Mouse (Mus musculus) hindbrain, embryonic 13.5 days (tissue): ENCODE measurements around the gene Stpg4. TPM values are rescaled to one million over a fixed set of nuclear protein-coding genes. Genes with fewer than 3 reads are reported as not detected.
A peak's percentile ranks its signal among the peaks of the same experiment; 100 is the strongest.

Source experiments
- ATAC-seq: fragments of 200-750 bp; cut with Nextera tagmentation; 2 replicates; pipeline ENCODE4 v1.8.0; 2017; ENCODE audit warnings: moderate TSS enrichment; ENCODE audit not compliant: low FRiP score
- H3K27ac ChIP-seq: fragments of 300-500 bp; sonication (generic); 2 replicates; pipeline ENCODE4 v1.5.1; 2015; ENCODE audit warnings: inconsistent platforms, mild to moderate bottlenecking, moderate library complexity
- H3K27me3 ChIP-seq: fragments of 300-500 bp; sonication (generic); 2 replicates; pipeline ENCODE4 v1.6.1; 2015; ENCODE audit warnings: mild to moderate bottlenecking, inconsistent platforms
- H3K36me3 ChIP-seq: fragments of 300-500 bp; sonication (generic); 2 replicates; pipeline ENCODE4 v1.6.1; 2015; ENCODE audit warnings: mild to moderate bottlenecking, inconsistent platforms
- H3K4me1 ChIP-seq: fragments of 300-500 bp; sonication (generic); replicated peaks from 2 replicates; pipeline ENCODE4 v1.6.1; 2015; ENCODE audit warnings: inconsistent platforms
- H3K4me2 ChIP-seq: fragments of 300-500 bp; sonication (generic); 2 replicates; pipeline ENCODE4 v1.6.1; 2015; ENCODE audit warnings: inconsistent platforms, mild to moderate bottlenecking, moderate library complexity
- H3K4me3 ChIP-seq: fragments of 300-500 bp; sonication (generic); 2 replicates; pipeline ENCODE4 v1.5.1; 2015; ENCODE audit warnings: mild to moderate bottlenecking, inconsistent platforms
- H3K9ac ChIP-seq: fragments of 300-500 bp; sonication (generic); 2 replicates; pipeline ENCODE4 v1.6.1; 2015; ENCODE audit warnings: mild to moderate bottlenecking, inconsistent platforms
- H3K9me3 ChIP-seq: fragments of 300-500 bp; sonication (generic); 2 replicates; pipeline ENCODE4 v1.6.1; 2016; ENCODE audit warnings: inconsistent platforms
- WGBS: fragments of 180-500 bp; shearing (Covaris S2); methylation state at CpG from one replicate; pipeline ENCODE4 v1.1.7; 2015; 5-methylcytosine and 5-hydroxymethylcytosine counted together
- polyA plus RNA-seq: library from polyadenylated mRNA; unstranded; fragments of >200 nt; fragmentation: Nextera tagmentation; extraction: Ambion mirVana; gene quantifications from 2 replicates; pipeline ENCODE4 v1.2.1, GENCODE M21; 2015

Gene Stpg4
- polyA plus RNA-seq, 1 experiment from 2014 or later, result not detected

DNA sequence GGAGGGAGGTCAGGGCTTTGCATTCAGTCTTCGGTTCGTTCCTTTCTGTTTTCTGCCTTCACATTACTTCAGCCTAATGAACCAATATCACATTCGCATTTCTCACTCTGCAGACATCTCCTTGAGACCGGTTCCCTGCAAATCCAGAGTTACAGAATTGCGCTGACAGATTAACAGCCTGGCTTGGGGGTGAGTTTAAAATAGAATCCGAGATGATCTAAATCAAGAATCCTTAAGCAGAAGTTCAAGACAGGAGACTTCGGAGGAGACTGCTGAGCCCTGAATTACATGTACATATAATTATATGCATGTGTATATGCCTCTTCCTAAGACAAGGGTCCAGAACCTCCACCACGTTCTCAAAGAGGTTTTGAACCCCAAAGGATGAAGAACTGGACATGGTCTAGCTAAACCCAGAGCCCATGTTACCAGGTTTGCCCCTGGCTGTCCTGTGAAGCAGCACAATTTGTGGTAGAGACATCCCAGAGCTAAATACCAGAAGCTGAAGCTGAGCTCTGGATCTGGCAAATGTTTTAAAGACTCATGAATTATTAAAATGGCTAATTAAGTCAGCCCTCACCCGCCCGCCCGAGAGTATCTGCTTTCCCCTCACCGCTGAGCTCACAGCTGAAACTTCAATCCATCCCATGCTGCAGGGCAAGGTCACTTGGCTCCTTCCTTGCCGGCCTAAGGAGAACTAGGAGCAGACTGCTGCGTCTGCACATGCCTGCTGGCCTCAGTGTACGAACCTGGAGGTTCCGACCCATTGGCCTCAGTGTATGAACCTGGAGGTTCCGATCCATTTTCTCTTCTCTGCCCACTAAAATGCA is 33.3 kb upstream of the Stpg4 start:
- peaks cover 46% of the 10 kb centered on the region for H3K4me1 ChIP-seq
- H3K9ac ChIP-seq, result 0 out of 2 replicates have a peak overlapping the region, but pooled peaks have one; percentile 56
- no peaks in the 10 kb centered on the region for H3K9me3 ChIP-seq
- peak overlapping the region; percentile 84 for H3K27ac ChIP-seq
- H3K4me2 ChIP-seq, result peak overlapping the region; percentile 33
- peak; percentile 47; the same call in 1 of the 2 replicates for ATAC-seq
- WGBS, result 13% methylated on average over 17 of the region's 17 CpGs
- H3K27me3 ChIP-seq, result no peaks in the 10 kb centered on the region
- H3K4me3 ChIP-seq, result no peak overlapping the region
- no peaks in the 10 kb centered on the region for H3K36me3 ChIP-seq

DNA sequence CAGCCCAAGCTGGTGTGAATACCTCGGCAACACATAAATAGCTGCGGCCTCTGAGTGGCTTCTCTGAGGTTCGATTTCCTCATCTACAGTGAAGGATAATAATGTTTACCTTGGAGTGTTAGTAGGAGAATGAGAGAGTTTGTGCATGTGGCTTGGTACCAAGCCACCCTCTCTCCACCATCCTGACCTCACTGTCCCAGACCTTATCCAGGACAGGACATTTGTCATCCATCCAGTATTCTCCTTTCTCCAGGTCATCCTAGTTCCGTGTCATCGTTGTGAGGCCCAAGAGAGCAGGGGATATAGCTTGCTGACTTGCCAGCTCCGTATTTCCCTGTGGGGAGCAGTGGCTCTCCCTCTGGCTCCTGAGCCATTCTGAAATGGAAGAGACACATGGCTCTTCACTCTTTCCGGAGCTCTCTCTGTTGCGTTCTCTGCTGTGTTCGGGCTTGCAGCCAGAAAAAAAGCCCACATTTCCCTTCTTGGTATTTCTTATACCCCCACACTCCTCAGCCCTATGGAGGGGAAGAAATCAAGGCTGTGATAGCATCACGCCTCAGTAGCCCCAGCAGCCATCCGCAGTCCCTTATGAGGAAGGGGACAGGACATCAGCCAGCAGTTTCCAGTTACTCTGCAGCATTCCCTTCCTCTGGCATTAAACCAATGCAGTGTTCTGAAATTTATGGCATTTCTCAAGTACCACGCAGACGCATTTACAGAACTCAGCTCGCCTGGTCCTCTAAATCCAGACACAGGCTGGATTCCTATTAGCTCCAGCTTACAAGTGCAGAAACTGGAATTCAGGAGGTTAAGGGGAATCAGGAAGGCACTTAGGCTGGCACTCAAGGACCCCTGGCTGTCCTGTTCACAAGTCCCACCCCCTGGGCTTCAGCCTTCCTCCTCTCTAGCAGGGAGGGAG is 32.5 kb upstream of the Stpg4 start:
- no peak overlapping the region for H3K4me3 ChIP-seq
- no peaks in the 10 kb centered on the region for H3K9me3 ChIP-seq
- no peaks in the 10 kb centered on the region for H3K36me3 ChIP-seq
- 18% methylated on average over 14 of the region's 14 CpGs for WGBS
- H3K27ac ChIP-seq, result peak overlapping the region; percentile 84
- peak overlapping the region; percentile 33 for H3K4me2 ChIP-seq
- ATAC-seq, result peak; percentile 36
- H3K27me3 ChIP-seq, result no peaks in the 10 kb centered on the region
- H3K4me1 ChIP-seq, result peaks cover 46% of the 10 kb centered on the region
- peak overlapping the region; percentile 56 for H3K9ac ChIP-seq

DNA sequence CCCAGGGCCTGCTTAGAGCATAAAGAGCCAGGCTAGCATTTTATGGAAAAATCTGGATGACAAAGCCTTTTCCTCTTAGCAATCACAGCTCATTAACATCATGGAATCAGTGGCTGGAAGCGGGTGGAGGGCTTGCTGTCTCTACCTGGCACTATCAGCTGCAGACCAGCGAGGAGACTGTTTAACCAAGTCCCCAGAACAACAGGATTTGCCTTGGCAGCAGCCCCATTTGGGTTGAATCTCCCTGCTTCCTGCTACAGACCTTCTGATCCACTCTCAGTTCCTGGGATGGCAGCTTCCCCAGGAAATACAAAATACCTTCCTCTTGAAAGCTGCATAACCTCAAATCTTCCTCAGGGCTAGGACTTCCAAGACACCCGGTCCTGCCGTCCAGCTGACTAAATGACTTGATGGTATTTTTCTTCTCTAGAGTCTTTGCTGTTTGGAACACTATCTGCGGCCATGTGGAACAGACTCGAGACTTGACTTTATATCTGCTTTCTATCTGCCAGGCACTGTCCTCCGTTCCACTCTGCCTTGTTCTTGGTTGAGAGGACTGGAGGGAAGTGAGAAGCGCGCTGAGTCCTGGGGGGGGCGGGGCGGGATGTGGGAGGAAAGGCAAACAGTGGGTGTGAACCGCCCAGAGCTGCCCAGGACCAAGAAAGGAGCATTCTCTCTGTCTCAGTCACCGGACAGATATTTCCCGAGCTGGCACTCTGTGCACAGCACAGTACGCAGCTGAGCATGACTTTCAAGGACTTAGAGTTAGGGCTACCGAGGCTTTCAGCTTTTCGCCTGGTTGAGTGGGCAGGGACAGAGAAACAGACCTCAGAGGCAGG is 31.6 kb upstream of the Stpg4 start:
- no peaks in the 10 kb centered on the region for H3K9me3 ChIP-seq
- peak overlapping the region; percentile 56; the same call in 1 of the 2 replicates for H3K9ac ChIP-seq
- WGBS, result 14% methylated on average over 13 of the region's 17 CpGs
- ATAC-seq, result peak; percentile 44; the same call in 1 of the 2 replicates
- peak overlapping the region; percentile 33 for H3K4me2 ChIP-seq
- peak overlapping the region; percentile 84 for H3K27ac ChIP-seq
- H3K27me3 ChIP-seq, result no peaks in the 10 kb centered on the region
- no peak overlapping the region for H3K4me3 ChIP-seq
- peaks cover 46% of the 10 kb centered on the region for H3K4me1 ChIP-seq
- no peaks in the 10 kb centered on the region for H3K36me3 ChIP-seq

DNA sequence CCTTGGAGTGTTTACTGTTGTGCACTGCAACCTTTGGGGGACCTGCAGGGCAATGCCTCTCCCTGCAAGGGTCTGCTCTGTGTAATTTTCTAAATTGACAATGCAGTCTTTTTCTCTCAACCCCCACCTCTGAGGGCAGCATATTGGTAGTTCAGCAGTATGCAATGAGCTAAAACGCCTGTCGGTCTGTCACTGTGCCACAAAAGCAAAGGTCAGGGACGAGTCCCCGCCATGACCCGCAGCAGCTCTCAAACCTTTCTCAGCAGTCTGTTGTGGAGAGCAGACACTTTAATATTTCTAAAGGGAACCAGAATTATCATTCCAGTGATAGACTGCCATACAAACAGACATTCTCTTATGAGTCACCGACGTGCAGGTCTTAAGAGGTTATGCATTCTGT is 30.4 kb upstream of the Stpg4 start:
- peaks cover 46% of the 10 kb centered on the region for H3K4me1 ChIP-seq
- no peak overlapping the region for H3K9ac ChIP-seq
- 26% methylated on average over 7 of the region's 7 CpGs for WGBS

DNA sequence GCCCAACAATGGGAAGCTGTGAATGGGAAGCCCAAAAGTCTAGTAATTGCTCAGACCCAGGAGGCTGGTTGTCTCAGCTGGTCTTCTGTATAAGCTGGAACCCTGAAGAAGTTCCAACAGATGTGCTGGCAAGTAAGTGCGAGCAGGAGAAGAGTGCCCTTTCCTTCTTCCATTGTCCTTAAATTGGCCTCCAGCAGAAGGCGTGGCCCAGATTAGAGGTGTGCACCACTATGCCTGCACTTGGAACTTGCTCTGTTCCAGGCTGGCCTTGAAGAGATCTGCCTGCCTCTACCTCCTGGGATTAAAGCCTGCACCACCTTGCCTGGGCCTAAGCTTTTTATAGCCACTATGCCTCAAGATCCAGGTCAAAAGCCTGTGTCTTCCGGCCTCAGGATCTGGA is 26.6 kb upstream of the Stpg4 start:
- ATAC-seq, result no peak
- 93% methylated on average over 3 of the region's 3 CpGs for WGBS
- H3K4me2 ChIP-seq, result no peak overlapping the region

More for the DNA sequence above, 30.4 kb upstream of the Stpg4 start:
- Histone ChIP-seq H3K27me3 (no peaks in the 10 kb centered on the region), H3K27ac (peak overlapping the region; percentile 72), H3K36me3 (no peaks in the 10 kb centered on the region), H3K9me3 (no peaks in the 10 kb centered on the region), H3K4me3 (no peak overlapping the region), H3K4me2 (no peak overlapping the region)
- ATAC-seq, result no peak

DNA sequence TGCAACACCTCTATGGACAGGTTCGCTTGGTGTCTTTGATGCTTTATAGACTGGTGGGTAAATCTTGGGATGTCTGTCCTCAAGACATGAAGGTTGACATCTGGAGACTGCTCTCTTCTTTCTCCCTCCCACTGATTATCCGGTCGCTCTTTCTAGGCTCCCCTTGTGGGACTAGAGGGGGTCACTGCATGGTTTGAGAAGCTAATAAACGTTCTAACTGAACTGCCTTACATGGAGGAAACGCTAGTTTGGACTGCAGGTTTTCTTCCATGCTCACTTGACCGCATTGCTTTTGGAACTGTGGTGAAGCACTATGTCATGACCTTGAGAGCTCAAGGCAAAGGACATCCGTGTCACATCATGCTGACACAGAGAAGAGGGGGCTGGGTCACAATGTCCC is 25.8 kb upstream of the Stpg4 start:
- Histone ChIP-seq H3K36me3 (no peaks in the 10 kb centered on the region), H3K9ac (no peak overlapping the region), H3K4me1 (peaks cover 10% of the 10 kb centered on the region), H3K27me3 (no peaks in the 10 kb centered on the region), H3K4me3 (no peak overlapping the region), H3K4me2 (no peak overlapping the region), H3K9me3 (no peaks in the 10 kb centered on the region), H3K27ac (no peak overlapping the region)
- 80% methylated on average over 7 of the region's 7 CpGs for WGBS
- no peak for ATAC-seq

More for the DNA sequence above, 26.6 kb upstream of the Stpg4 start:
- no peaks in the 10 kb centered on the region for H3K36me3 ChIP-seq
- no peak overlapping the region for H3K27ac ChIP-seq
- no peak overlapping the region for H3K9ac ChIP-seq
- no peak overlapping the region for H3K4me3 ChIP-seq
- no peaks in the 10 kb centered on the region for H3K9me3 ChIP-seq
- no peaks in the 10 kb centered on the region for H3K27me3 ChIP-seq
- H3K4me1 ChIP-seq, result peaks cover 18% of the 10 kb centered on the region

DNA sequence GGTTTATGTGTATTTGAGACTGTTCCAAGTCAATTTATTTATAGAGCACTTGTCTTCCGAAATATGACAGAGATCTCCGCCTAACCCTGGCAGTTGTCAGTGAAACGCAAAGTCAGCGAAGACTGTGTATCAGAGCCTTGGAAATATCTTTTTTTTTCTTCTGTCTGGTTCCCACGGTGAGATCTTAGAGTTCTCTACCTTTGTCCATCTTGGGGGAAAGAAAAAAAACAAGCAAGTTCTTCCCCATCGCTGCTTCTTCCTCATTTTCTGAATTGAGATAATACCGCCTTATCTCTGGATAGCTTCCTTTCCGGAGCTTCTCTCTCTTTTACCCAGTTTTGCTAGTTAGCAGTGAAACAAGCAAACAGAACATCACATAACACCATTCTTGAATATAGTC is 21.3 kb upstream of the Stpg4 start:
- 88% methylated on average over 8 of the region's 8 CpGs for WGBS

DNA sequence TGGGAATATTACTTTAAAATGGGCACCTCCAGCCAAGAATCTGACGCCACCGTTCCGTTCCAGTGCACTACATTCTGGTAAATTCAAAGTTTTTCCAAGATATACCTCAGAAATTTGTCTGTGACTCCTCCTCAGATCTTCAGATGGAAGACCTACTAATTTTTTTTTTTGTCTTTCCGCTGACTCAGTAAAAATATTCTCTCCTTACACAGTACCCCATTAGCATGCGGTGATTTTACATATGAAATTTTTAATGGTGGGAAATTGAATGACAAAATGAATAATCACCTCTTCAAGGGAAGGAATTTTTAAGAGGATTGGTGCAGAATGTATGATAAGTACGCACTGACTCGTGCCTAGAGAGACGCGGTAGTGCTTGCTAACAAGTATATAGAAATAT is 20.8 kb upstream of the Stpg4 start:
- H3K4me3 ChIP-seq, result no peak overlapping the region
- H3K9me3 ChIP-seq, result no peaks in the 10 kb centered on the region
- ATAC-seq, result no peak
- no peak overlapping the region for H3K4me2 ChIP-seq
- H3K27ac ChIP-seq, result peak overlapping the region; percentile 99; the same call in 1 of the 2 replicates
- no peak overlapping the region for H3K9ac ChIP-seq
- WGBS, result 79% methylated on average over 9 of the region's 9 CpGs
- no peaks in the 10 kb centered on the region for H3K36me3 ChIP-seq
- H3K4me1 ChIP-seq, result peaks cover 25% of the 10 kb centered on the region
- H3K27me3 ChIP-seq, result no peaks in the 10 kb centered on the region

More for the DNA sequence above, 21.3 kb upstream of the Stpg4 start:
- no peak overlapping the region for H3K27ac ChIP-seq
- no peaks in the 10 kb centered on the region for H3K27me3 ChIP-seq
- peaks cover 19% of the 10 kb centered on the region for H3K4me1 ChIP-seq
- no peak overlapping the region for H3K9ac ChIP-seq
- H3K4me2 ChIP-seq, result no peak overlapping the region
- ATAC-seq, result no peak
- H3K9me3 ChIP-seq, result no peaks in the 10 kb centered on the region
- H3K36me3 ChIP-seq, result no peaks in the 10 kb centered on the region
- no peak overlapping the region for H3K4me3 ChIP-seq

DNA sequence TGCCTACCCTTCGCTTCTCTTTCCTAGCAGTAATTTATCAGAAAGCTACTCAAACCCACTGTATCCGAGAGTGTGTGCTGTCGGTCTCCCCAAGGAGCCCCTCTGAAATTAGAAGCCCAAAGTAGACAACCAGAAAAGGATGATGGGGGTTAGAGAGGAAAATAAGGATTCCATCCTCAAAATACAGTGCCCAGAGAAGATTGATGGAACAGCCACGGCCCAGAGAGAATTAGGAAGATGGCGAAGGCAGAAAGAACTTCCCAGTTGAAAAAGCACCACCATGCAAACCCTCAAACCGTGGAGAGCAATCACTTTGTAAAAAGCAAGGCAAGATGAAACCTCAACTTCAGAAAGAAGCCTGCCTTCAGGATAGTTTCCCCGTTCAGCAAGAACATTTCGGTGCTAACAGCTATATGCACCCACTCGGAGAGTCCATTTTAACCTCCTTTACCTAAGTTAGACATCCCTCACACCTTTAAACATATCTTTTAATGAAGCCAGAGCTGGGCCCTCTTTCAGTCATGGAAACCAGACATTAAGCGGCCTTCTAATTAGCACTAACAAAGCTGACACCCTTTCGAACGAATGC is 20.2 kb upstream of the Stpg4 start:
- WGBS, result 42% methylated on average over 12 of the region's 12 CpGs
- ATAC-seq, result no peak

DNA sequence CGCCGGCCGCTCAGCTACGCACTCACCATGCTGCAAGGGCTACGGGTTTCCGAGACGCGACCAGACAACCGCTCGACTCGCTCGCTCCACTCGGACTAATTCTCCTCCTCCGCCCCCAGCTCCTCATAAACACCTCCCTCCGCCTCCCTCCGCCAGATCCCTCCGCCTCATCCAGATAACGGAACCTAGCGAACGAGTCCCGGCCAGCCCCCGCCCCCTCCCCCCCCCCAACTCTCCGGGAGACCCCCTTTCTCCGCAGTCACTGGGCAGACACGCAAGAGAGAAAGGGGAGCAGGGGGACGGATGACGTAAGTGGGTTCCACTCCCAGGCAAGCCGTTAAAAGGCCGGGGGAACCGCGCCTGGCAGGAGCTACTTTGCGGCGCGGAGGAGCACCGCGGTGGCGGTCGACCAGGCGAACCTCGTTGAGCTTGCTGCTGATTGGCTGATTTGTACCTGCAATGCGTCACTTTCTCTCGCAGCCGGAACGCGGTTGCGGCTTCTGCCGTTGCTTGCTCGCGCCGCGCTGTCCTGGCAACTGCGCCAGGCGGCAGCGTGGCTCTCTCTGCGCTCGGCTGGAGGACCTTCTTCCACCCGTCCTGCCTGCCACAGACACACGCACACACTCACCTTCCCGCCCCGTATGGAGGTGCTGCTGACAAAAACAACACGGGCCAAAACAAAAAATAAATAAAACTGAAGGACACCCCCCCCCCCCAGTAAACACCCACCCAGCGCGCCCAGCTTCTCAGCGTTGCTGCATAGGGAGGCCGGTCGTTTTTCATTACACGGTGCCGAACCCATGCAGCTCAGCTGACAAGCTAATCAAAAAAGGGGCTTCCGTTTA is 19.4 kb upstream of the Stpg4 start, which contains the start of gene Calm2:
Gene Calm2, minus strand, starts transcription at position 169 of the 845 bp plus-strand sequence.
- H3K4me3 ChIP-seq, result peak within 1 kb of the TSS; percentile 89
- H3K36me3 ChIP-seq, result no peaks in the 10 kb centered on the region
- no peaks in the 10 kb centered on the region for H3K9me3 ChIP-seq
- H3K4me2 ChIP-seq, result peak within 1 kb of the TSS; percentile 84
- peak within 1 kb of the TSS; percentile 99 for H3K27ac ChIP-seq
- WGBS, result under 1% methylated on average over 68 of the region's 69 CpGs
- no peaks in the 10 kb centered on the region for H3K27me3 ChIP-seq
- H3K9ac ChIP-seq, result peak within 1 kb of the TSS; percentile 100
- peak; percentile 93 for ATAC-seq
- H3K4me1 ChIP-seq, result peaks cover 36% of the 10 kb centered on the region

More for the DNA sequence above, 20.2 kb upstream of the Stpg4 start:
- Histone ChIP-seq H3K4me2 (peak overlapping the region; percentile 60), H3K27ac (peak overlapping the region; percentile 99), H3K27me3 (no peaks in the 10 kb centered on the region), H3K4me3 (peak overlapping the region; percentile 89), H3K9ac (peak overlapping the region; percentile 100), H3K9me3 (no peaks in the 10 kb centered on the region), H3K36me3 (no peaks in the 10 kb centered on the region), H3K4me1 (peaks cover 31% of the 10 kb centered on the region)
